Mouse (Mus musculus) G1E-ER4 (cell line): ENCODE measurements around the gene Atg7. TPM values are rescaled to one million over a fixed set of nuclear protein-coding genes. Genes with fewer than 3 reads are reported as not detected.
A peak's percentile ranks its signal among the peaks of the same experiment; 100 is the strongest.

Experiments used
- GATA1 ChIP-seq: IDR thresholded peaks from one replicate; pipeline ENCODE4 v1.8.0; 2012; ENCODE audit warnings: low read length, inconsistent platforms
- polyA plus RNA-seq: library from polyadenylated mRNA; stranded (reverse); fragments of >175 nt; gene quantifications from 2 replicates; pipeline ENCODE4 v1.2.3, GENCODE M21; 2012

Atg7 gene
- polyA plus RNA-seq, 1 experiment, result 42.4 TPM

GRCm38 (mm10) chr6:114787606-114788005, 144.7 kb downstream of the Atg7 start:
- no peak for TF ChIP-seq GATA1

DNA sequence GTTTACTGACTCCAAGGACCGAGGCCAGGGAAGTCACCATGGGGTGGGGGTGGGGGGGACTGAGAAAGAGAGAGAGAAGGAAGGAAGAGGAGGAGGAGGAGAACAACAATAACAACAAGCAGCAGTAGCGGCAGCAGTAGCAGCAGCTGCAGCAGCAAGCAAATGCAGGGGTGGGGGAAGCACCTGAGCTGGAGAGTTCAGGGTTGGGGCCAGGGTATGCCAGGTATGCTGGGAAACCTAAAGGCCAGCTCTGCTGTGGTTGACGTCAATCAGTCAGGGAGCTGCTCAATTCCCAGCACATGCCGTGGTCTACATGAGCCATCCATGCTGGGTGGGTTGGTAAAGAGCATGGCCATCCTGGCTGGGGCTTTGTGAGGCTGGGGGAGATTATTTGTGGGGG, 145.8 kb downstream of the Atg7 start:
- no peak for TF ChIP-seq GATA1

- no peak for TF ChIP-seq GATA1
Observed at GRCm38 (mm10) chr6:114790084-114790483, 147.2 kb downstream of the Atg7 start.

- TF ChIP-seq GATA1, result no peak
Observed at GRCm38 (mm10) chr6:114790902-114791301, 148.0 kb downstream of the Atg7 start.

DNA sequence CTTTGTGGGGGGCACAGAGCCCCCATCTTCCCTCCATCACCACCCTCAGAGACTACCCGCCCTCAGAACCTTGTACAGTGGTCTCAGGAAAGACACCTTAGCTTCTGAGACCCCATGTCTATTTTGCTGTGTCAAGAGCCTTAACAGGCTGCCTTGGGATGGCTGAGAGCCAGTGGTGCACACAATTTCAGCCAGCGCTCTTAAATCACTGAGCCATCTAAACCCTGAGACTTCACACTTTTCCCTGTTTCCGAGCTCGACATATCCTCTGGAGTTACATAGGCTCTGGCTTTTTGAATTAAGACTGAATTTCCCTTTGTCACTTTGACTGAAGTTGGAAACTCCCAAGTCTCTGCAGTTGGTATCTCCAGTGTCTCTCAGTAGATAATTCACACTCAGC, 148.9 kb downstream of the Atg7 start:
- TF ChIP-seq GATA1, result no peak

DNA sequence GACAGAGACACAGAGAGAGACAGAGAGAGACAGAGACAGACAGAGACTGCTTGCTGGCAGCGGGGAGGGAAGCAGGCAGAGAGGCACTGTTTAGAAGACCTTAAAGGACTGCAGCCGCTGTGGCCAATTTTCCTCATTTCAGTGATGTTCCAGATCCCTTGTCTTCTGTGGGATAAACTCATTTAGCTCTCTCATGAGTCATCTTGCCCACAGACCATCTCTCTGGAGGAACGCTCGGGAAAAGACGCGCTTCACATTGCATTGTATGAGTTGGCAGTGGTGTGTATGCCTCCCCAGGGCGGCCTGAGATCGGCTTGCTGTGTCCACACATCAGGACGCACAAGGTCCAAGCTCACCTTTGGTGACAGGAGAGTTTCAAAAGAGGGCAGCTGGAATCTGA, 151.8 kb downstream of the Atg7 start:
- no peak for TF ChIP-seq GATA1

DNA sequence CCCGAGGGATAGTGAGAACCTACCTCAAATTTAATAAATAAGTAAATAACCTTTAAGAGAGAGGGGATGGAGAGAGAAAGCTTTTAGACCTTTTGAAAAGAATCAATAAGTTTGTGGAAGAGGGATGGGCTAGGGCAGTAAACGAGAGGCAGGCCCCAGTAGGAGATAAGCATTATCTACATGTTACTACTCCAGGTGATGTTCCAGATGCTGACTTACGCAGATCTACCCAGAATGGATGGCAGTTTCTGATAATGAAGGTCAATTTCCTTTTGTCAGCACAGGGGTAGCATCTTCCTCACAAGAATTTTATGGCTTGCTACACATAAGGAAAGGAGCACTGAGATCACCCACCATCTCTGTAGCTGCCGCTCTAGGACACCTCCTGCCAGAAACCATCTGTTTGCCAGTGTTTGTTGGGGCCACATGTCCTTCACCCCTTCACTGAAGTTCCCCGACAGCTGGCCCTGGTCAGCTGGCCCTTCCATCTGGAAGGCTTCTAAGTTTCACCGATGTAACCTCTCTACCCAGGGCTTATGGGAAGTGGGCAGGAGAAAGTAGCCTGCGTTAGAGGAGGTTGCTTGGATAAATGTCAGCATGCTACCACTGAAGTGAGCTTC, 152.9 kb downstream of the Atg7 start:
- peak; percentile 50 for TF ChIP-seq GATA1

GRCm38 (mm10) chr6:114797901-114798300, 155.0 kb downstream of the Atg7 start:
- TF ChIP-seq GATA1, result no peak

DNA sequence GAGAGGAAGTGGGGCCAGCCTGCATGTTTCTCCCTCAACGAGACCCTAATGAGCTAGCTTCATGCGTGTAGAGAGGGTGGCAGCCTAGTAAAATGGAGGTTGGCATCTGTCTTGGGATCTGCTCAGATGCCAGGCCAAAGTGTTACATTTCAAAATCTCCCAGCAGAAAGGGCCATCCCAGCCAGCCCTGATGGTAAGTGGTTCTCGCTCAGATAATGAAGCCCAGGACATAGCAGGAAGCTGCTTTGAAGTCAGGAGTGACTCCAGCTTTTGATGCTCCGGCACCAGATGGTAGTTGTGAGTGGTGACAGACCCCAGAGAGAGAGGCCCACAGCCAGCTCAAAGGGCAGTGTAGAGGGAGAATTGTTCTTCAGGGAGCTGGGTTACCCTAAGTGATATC, 155.8 kb downstream of the Atg7 start:
- TF ChIP-seq GATA1, result no peak

GRCm38 (mm10) chr6:114800291-114800965, 157.5 kb downstream of the Atg7 start:
- no peak for TF ChIP-seq GATA1

GRCm38 (mm10) chr6:114803915-114804535, 161.1 kb downstream of the Atg7 start:
- no peak for TF ChIP-seq GATA1

DNA sequence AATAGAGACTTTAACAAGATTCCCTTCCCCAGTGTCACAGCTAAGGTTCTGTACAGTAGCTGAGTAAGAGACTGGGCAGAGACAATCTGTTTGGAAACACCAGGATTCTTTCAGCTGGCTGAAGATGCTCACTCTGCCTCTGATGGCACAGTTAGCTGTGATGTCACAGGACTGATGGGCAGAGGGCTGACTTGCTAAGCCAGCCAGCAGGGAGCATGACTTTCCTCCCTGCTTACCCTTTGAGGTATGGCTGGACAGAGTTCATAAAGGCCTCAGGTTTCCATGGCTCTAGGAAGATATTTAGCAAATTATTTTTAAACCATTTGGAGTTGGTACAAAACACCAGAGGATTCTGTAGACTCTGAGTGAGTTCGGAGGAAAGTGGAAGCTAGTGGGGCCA, 162.0 kb downstream of the Atg7 start:
- no peak for TF ChIP-seq GATA1

DNA sequence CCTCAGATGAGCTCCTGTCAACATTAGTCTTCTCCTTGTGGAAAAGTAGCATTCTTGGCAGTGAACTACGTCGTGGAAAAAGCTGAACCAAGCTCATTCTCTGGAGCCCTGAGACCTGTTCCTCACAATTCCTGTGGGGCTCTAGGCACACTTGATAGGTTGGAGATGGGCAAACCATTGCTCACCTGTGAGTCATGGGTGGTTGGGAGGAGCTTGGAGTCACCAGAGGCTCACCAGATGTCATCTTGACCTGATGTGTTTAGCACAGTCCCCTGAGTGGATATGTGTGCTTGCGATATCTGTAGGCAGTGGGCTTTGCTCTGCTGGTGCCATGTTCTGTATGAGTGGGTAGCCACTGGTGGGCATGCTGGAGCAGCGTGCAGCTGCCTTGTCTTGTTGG, 163.0 kb downstream of the Atg7 start:
- no peak for TF ChIP-seq GATA1

DNA sequence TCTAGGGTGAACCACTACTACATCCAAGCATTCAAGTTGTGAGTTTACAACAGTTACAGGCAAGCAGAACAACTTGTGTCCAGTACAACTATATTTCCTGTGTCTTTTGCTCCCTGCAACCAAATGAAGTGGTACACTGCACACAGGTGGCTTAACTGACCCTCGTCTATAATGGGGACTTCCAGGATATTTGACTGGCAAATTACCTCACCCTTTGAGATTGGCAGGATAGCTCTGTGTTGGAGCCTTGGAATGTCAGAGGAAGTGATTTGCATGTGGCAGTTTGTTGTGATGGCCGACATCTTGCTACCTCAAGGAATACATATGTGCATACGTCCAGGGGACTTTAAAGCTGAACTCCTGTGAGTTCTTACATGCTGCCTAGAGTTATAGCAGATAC, 164.6 kb downstream of the Atg7 start:
- no peak for TF ChIP-seq GATA1

- no peak for TF ChIP-seq GATA1
Observed at GRCm38 (mm10) chr6:114808654-114809430, 165.9 kb downstream of the Atg7 start.

DNA sequence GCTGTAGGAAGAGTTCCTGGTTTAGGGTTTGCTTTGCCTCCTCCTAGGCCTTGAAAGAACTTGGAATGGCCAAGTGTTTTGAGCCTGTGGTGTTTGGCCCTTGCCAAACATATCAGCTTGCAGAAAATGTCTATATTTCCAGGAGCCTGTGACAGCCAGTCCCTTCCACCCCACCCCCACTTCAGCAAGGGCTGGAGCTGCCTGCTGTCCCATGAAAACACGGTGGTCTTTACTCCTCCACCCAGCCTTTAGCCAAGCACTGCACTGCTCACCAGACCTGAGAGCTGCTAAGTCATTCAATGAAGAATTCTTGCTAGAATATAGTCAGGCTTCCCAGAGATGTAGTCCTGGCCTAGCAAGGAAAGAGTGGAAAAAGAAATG, 166.5 kb downstream of the Atg7 start:
- TF ChIP-seq GATA1, result no peak
